Mouse (Mus musculus) hindbrain, embryonic 14.5 days (tissue): Measurements from ENCODE around the gene Gbf1. TPM values are rescaled to one million over a fixed set of nuclear protein-coding genes. Genes with fewer than 3 reads are reported as not detected.

Experiments
- ATAC-seq: fragments of 200-750 bp; cut with Nextera tagmentation; 2 replicates; pipeline ENCODE4 v1.8.0; 2017; ENCODE audit warnings: moderate number of reproducible peaks, mild to moderate bottlenecking, moderate TSS enrichment, moderate library complexity; ENCODE audit not compliant: low FRiP score
- DNase-seq: peaks from one replicate; pipeline ENCODE4 v3.0.0-alpha.2; 2015; ENCODE audit warnings: low spot score
- H3K27ac ChIP-seq: fragments of 300-500 bp; sonication (generic); 2 replicates; pipeline ENCODE4 v1.5.1; 2014; ENCODE audit warnings: mild to moderate bottlenecking, moderate library complexity
- H3K27me3 ChIP-seq: fragments of 300-500 bp; sonication (generic); 2 replicates; pipeline ENCODE4 v1.6.1; 2014; ENCODE audit warnings: mild to moderate bottlenecking, low read length, mixed read lengths; ENCODE audit not compliant: control insufficient read depth, insufficient read depth
- H3K36me3 ChIP-seq: fragments of 300-500 bp; sonication (generic); replicated peaks from 2 replicates; pipeline ENCODE4 v1.6.1; 2014; ENCODE audit not compliant: control insufficient read depth, insufficient read depth
- H3K4me1 ChIP-seq: fragments of 300-500 bp; sonication (generic); replicated peaks from 2 replicates; pipeline ENCODE4 v1.6.1; 2014; ENCODE audit warnings: antibody characterized with exemption, low read length, mixed read lengths; ENCODE audit not compliant: control insufficient read depth, insufficient read depth
- H3K4me2 ChIP-seq: fragments of 300-500 bp; sonication (generic); replicated peaks from 2 replicates; pipeline ENCODE4 v1.6.1; 2014; ENCODE audit warnings: mild to moderate bottlenecking, moderate library complexity
- H3K4me3 ChIP-seq: fragments of 300-500 bp; sonication (generic); replicated peaks from 2 replicates; pipeline ENCODE4 v1.5.1; 2014; ENCODE audit warnings: mild to moderate bottlenecking, low read length
- H3K9ac ChIP-seq: fragments of 300-500 bp; sonication (generic); 2 replicates; pipeline ENCODE4 v1.6.1; 2014
- H3K9me3 ChIP-seq: fragments of 300-500 bp; sonication (generic); 2 replicates; pipeline ENCODE4 v1.6.1; 2016; ENCODE audit warnings: low read length; ENCODE audit not compliant: control insufficient read depth
- WGBS: fragments of 180-500 bp; shearing (Covaris S2); extraction: QIAGEN DNeasy Blood & Tissue Kit; methylation state at CpG from one replicate; pipeline ENCODE4 v1.1.7; 2014; 5-methylcytosine and 5-hydroxymethylcytosine counted together
- polyA plus RNA-seq: library from polyadenylated mRNA; unstranded; fragments of >200 nt; fragmentation: Nextera tagmentation; extraction: Ambion mirVana; gene quantifications from 2 replicates; pipeline ENCODE4 v1.2.1, GENCODE M21; 2014

Gbf1 gene
- polyA plus RNA-seq, 1 experiment from 2014 or later, result 68.3 TPM

- Histone ChIP-seq H3K27ac (no peak overlapping the region), H3K9me3 (no peaks in the 10 kb centered on the region), H3K36me3 (no peaks in the 10 kb centered on the region), H3K27me3 (no peaks in the 10 kb centered on the region), H3K9ac (no peak overlapping the region), H3K4me3 (no peak overlapping the region), H3K4me2 (no peak overlapping the region), H3K4me1 (no peaks in the 10 kb centered on the region)
- no peak for ATAC-seq
- 65% methylated on average over 4 of the region's 4 CpGs for WGBS
- DNase-seq, result no peak
These were observed 73.2 kb downstream of the Gbf1 start for GRCm38 (mm10) chr19:46225506-46225905.

GRCm38 (mm10) chr19:46226295-46226694, 74.0 kb downstream of the Gbf1 start:
- no peaks in the 10 kb centered on the region for H3K9me3 ChIP-seq
- H3K36me3 ChIP-seq, result no peaks in the 10 kb centered on the region
- DNase-seq, result no peak
- H3K9ac ChIP-seq, result no peak overlapping the region
- WGBS, result 95% methylated on average over 3 of the region's 3 CpGs
- no peak overlapping the region for H3K4me2 ChIP-seq
- no peaks in the 10 kb centered on the region for H3K27me3 ChIP-seq
- no peaks in the 10 kb centered on the region for H3K4me1 ChIP-seq
- H3K27ac ChIP-seq, result no peak overlapping the region
- no peak for ATAC-seq
- H3K4me3 ChIP-seq, result no peak overlapping the region

- Histone ChIP-seq H3K9ac (no peak overlapping the region), H3K9me3 (no peaks in the 10 kb centered on the region), H3K4me3 (no peak overlapping the region), H3K4me1 (no peaks in the 10 kb centered on the region), H3K27ac (no peak overlapping the region), H3K4me2 (no peak overlapping the region), H3K27me3 (no peaks in the 10 kb centered on the region), H3K36me3 (no peaks in the 10 kb centered on the region)
- DNase-seq, result no peak
- no peak for ATAC-seq
- WGBS, result 94% methylated on average over 3 of the region's 3 CpGs
These were observed 75.0 kb downstream of the Gbf1 start for GRCm38 (mm10) chr19:46227300-46227699.

GRCm38 (mm10) chr19:46234450-46234849, 82.1 kb downstream of the Gbf1 start:
- no peaks in the 10 kb centered on the region for H3K27me3 ChIP-seq
- ATAC-seq (no peak), DNase-seq (no peak)
- no peak overlapping the region for H3K9ac ChIP-seq
- H3K4me3 ChIP-seq, result no peak overlapping the region
- no peaks in the 10 kb centered on the region for H3K9me3 ChIP-seq
- H3K27ac ChIP-seq, result no peak overlapping the region
- 85% methylated on average over 2 of the region's 2 CpGs for WGBS
- H3K4me2 ChIP-seq, result no peak overlapping the region
- H3K36me3 ChIP-seq, result no peaks in the 10 kb centered on the region
- no peaks in the 10 kb centered on the region for H3K4me1 ChIP-seq

GRCm38 (mm10) chr19:46236658-46237057, 84.3 kb downstream of the Gbf1 start:
- Histone ChIP-seq H3K27ac (no peak overlapping the region), H3K4me2 (no peak overlapping the region), H3K9ac (no peak overlapping the region), H3K4me3 (no peak overlapping the region), H3K4me1 (no peaks in the 10 kb centered on the region), H3K27me3 (no peaks in the 10 kb centered on the region), H3K9me3 (no peaks in the 10 kb centered on the region), H3K36me3 (no peaks in the 10 kb centered on the region)
- no peak for ATAC-seq
- WGBS, result 55% methylated on average over 5 of the region's 5 CpGs
- DNase-seq, result no peak

- Histone ChIP-seq H3K4me1 (no peaks in the 10 kb centered on the region; the same call in 1 of the 2 replicates), H3K9ac (no peak overlapping the region), H3K27ac (no peak overlapping the region), H3K27me3 (no peaks in the 10 kb centered on the region), H3K36me3 (no peaks in the 10 kb centered on the region), H3K4me3 (no peak overlapping the region), H3K4me2 (no peak overlapping the region), H3K9me3 (no peaks in the 10 kb centered on the region)
- DNase-seq, result no peak
- WGBS, result 75% methylated on average over 2 of the region's 2 CpGs
- no peak for ATAC-seq
These were observed 87.9 kb downstream of the Gbf1 start for GRCm38 (mm10) chr19:46240246-46240645.

- DNase-seq, result no peak
- peaks cover 9% of the 10 kb centered on the region; the same call in 1 of the 2 replicates for H3K36me3 ChIP-seq
- no peaks in the 10 kb centered on the region for H3K9me3 ChIP-seq
- H3K4me1 ChIP-seq, result no peaks in the 10 kb centered on the region; the same call in 1 of the 2 replicates
- no peaks in the 10 kb centered on the region for H3K27me3 ChIP-seq
- no peak overlapping the region for H3K4me3 ChIP-seq
- no peak overlapping the region for H3K9ac ChIP-seq
- no peak overlapping the region for H3K27ac ChIP-seq
- 83% methylated on average over 5 of the region's 5 CpGs for WGBS
- no peak overlapping the region for H3K4me2 ChIP-seq
- ATAC-seq, result no peak
These were observed 90.1 kb downstream of the Gbf1 start for GRCm38 (mm10) chr19:46242416-46242815.

- Histone ChIP-seq H3K9me3 (no peaks in the 10 kb centered on the region), H3K4me3 (no peak overlapping the region), H3K36me3 (peaks cover 9% of the 10 kb centered on the region; the same call in 1 of the 2 replicates), H3K4me1 (no peaks in the 10 kb centered on the region; the same call in 1 of the 2 replicates), H3K27me3 (no peaks in the 10 kb centered on the region), H3K4me2 (no peak overlapping the region), H3K9ac (no peak overlapping the region), H3K27ac (no peak overlapping the region)
- DNase-seq (no peak), ATAC-seq (no peak)
- WGBS, result 30% methylated on average over 5 of the region's 5 CpGs
These were observed 92.3 kb downstream of the Gbf1 start for GRCm38 (mm10) chr19:46244628-46245027.

- Histone ChIP-seq H3K4me2 (no peak overlapping the region), H3K9ac (no peak overlapping the region), H3K36me3 (peaks cover 26% of the 10 kb centered on the region), H3K4me3 (no peak overlapping the region), H3K27me3 (no peaks in the 10 kb centered on the region), H3K4me1 (no peaks in the 10 kb centered on the region; the same call in 1 of the 2 replicates), H3K9me3 (no peaks in the 10 kb centered on the region), H3K27ac (no peak overlapping the region)
- ATAC-seq (no peak), DNase-seq (no peak)
- 39% methylated on average over 7 of the region's 7 CpGs for WGBS
These were observed 96.7 kb downstream of the Gbf1 start for GRCm38 (mm10) chr19:46248991-46249390.

- no peak overlapping the region for H3K9ac ChIP-seq
- no peak overlapping the region for H3K4me2 ChIP-seq
- H3K36me3 ChIP-seq, result peaks cover 59% of the 10 kb centered on the region
- ATAC-seq (no peak), DNase-seq (peak; percentile 74)
- no peak overlapping the region for H3K27ac ChIP-seq
- H3K27me3 ChIP-seq, result no peaks in the 10 kb centered on the region
- H3K4me1 ChIP-seq, result no peaks in the 10 kb centered on the region
- WGBS, result 42% methylated on average over 7 of the region's 7 CpGs
- H3K4me3 ChIP-seq, result no peak overlapping the region
- no peaks in the 10 kb centered on the region for H3K9me3 ChIP-seq
These were observed 101.9 kb downstream of the Gbf1 start for GRCm38 (mm10) chr19:46254163-46254752.
